Mouse (Mus musculus) myocyte (in vitro differentiated cells): ENCODE measurements at regions not wholly inside any gene's neighbourhood (a gene's known extent, or its start where the extent isn't known, plus 50 kb on each side); places are given as distances from the start of the nearest gene placed in this dataset.

Source experiments
- E2F4 ChIP-seq: IDR thresholded peaks from one replicate; pipeline ENCODE4 v1.6.1; 2011; ENCODE audit warnings: mild to moderate bottlenecking, control low read depth, moderate library complexity; ENCODE audit not compliant: insufficient read depth
- MYOD1 ChIP-seq, 3 experiments: IDR thresholded peaks; one replicate each; pipeline ENCODE4 v1.6.1; 2011; ENCODE audit warnings: control low read depth in 2 of 3, low read depth in 2 of 3, mild to moderate bottlenecking in 2 of 3, moderate library complexity in 1 of 3; ENCODE audit not compliant: insufficient read length in 2 of 3, control insufficient read depth in 1 of 3
- POLR2A ChIP-seq: IDR thresholded peaks from one replicate; pipeline ENCODE4 v1.6.1; 2011; ENCODE audit warnings: low read depth, mild to moderate bottlenecking, control low read depth, moderate library complexity; ENCODE audit not compliant: insufficient read length
- REST ChIP-seq: IDR thresholded peaks from one replicate; pipeline ENCODE4 v1.6.1; 2011; ENCODE audit warnings: mild to moderate bottlenecking, control low read depth, moderate library complexity; ENCODE audit not compliant: insufficient read depth, insufficient read length

DNA sequence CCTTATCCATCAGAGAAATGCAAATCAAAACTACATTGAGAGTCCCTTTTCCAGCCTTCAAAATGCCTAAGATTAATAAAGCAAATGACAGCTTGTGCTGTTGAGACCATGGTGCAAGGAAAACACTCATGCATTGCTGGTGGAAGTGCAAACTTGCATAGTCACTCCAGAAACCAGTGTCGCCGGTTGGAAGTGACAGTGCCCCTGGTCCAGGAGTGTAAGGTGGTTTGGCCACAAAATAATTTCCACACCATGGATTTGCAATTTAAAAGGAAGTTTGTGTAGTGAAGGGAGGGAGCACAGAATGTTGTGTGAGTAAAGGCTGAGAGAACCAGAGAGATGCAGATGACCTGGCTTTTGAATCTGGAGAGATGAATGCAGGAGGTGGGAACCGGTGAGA, 52.4 kb upstream of the Mad2l1 start:
- TF ChIP-seq E2F4: no peak
- TF ChIP-seq REST: no peak
- no peak for TF ChIP-seq POLR2A
- no peak for TF ChIP-seq MYOD1 (IDR thresholded peaks at IDR 0.05; ENCODE audit: control insufficient read depth in 1 of 3, insufficient read length in 2 of 3, low read depth in 2 of 3)
